Mouse (Mus musculus) ES-CJ7 (cell line): ENCODE results near the gene Hdac4.

Experiments
- DNase-seq: peaks from one replicate; pipeline ENCODE4 v3.0.0; 2011; ENCODE audit warnings: low read depth, low spot score

Gene Hdac4

GRCm38 (mm10) chr1:91922235-91923152, 273.0 kb downstream of the Hdac4 start:
- no peak for DNase-seq

DNA sequence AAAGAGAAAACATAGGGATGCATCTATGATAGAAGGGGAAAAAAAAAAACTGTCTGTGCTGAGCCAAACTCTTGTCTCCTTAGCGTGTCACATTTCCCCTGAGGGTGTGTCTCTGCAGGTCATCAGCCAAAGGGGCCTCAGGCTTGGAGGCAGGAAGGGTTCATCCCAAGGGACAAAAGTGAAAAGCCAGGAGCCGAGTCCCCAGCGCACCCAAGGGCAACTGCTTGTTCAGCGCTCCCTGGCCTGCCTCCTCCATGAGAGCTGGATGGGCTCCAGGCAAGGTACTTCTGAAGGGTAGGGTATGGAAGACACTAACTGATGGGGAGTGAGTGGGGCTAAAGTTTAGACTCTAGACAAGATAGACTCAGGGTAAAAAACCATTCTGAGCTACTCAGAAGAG, 273.8 kb downstream of the Hdac4 start:
- DNase-seq = no peak

DNA sequence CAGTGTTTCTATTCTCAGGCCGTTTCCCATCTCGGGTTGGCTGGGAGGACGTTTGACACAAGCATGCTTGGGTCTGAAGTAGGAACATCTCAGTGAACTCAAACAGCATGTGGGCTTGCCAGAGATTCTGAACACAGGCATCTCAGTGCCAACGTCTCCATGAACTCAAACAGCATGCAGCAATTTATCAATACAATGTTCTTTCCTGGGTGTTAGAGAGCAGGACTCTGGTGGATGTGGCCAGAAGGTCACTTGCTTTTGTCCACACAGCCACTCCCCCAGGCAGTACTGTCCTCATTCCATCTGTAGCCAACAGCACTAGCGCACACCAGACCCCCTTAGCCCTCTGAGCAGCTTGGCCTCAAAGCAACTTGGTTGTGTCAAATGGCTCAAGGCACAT, 274.2 kb downstream of the Hdac4 start:
- no peak for DNase-seq

DNA sequence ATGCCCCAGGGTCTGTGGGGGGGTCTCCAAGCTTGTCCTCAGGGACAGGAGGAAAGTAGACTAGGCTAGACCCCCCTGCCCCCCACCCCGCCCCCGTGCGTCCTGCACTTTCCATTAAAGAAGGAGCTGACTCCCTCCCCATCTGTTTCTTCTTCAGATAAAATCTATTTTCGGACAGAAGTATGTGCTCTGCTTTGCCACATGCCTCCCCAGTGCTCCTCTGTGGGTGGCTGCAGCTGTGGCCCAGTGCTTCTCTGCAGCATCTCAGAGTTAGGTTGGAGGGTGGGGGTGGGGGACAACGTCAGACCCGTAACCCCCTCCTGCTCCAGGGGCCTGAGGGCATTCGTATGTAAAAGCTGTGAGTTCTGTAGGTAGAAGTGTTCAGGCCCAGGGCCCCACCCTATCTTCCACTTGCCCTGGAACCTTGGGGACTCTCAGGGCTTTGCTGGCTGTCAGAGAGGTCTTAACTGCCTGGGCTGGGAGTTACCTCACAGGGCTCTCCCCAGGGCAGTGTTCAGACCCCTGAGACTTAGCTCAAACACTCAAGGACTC, 275.4 kb downstream of the Hdac4 start:
- peak; percentile 83 for DNase-seq

DNA sequence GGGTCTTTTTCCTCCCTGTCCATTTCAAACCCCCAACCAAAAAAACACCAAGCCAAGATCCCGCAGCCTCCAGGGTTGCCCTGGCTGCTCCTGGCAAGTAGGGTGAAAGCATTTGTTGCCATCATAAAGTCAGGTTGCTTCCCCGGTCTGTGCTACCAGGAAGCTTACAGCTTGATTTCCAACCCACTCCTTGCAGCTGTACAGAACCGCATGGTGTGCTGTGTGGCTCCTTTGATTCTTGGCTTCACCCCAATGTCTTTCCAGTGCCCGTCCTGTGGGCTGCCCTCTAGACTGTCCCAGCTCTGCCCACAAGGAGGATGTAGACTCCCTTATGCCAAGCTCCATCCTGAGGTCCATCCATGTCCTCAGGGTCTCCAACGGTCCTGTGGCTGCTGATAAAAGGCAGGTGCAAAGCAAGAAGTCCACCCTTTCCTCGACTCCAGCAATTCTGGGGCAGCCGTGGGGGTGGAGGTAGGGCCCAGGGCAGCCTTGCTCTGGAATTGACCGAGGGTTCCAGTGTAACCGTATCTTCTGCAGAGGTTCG, 277.2 kb downstream of the Hdac4 start:
- DNase-seq = no peak

- no peak for DNase-seq
These were observed 277.9 kb downstream of the Hdac4 start for GRCm38 (mm10) chr1:91917596-91917995.

- DNase-seq = peak; percentile 75
These were observed 279.5 kb downstream of the Hdac4 start for GRCm38 (mm10) chr1:91915961-91916360.

DNA sequence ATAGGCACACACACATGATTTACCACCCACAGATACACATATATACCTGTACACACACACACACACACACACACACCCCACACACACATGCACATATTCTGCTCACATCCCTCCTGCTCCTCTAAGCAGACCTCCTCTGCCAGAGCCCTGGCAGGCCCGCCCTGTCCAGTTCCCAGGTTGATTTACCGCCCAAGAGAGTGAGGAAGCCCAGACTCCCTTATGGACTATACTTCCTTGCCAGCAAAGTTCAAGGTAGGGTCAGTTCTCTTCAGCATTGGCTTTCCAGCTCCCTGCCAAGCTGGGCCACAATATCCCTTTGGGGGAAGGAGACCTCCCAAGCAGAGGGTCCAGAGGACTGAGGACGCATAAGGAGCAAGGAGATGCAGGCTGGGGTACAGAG, 280.9 kb downstream of the Hdac4 start:
- DNase-seq = no peak

DNA sequence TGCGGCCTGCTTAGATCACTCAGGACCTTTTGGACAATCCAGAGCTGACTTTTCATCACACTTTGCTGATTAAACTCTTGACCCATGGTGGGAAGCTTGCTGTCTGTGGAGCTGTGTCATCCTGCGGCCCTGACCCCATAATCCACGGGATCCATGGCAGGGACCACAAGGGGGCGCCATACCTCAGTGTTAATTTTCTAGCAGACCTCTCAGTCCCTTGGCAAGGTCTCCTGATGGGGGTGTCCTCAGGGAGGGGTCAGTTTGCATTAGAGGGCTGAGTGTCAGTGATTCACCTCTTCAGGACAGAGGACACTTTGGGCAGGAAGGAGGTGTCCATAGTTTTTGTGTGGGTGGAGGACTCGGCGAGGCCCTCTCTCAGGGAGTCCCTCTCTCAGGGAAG, 281.6 kb downstream of the Hdac4 start:
- peak; percentile 64 for DNase-seq

- peak; percentile 44 for DNase-seq
These were observed 283.0 kb downstream of the Hdac4 start for GRCm38 (mm10) chr1:91912227-91913119.

DNA sequence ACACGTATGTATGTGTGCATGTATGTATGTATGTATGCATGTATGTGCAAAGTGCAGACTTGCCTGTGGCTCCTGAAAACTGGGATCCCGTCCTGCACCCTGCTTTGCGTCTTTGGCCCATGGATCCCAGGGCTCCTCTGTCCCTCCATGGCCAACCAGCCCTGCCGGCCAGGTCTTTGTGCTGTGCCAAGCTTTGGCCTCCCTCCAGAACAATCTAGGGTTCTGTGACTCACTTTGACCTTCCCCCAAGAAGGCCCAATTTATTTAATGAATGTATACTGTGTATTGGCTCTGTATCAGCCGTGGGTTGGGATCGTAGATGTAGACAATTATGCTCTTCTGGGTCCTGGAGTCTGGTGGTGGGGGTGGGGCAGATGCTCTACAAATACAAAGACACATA, 290.2 kb downstream of the Hdac4 start:
- DNase-seq = no peak

DNA sequence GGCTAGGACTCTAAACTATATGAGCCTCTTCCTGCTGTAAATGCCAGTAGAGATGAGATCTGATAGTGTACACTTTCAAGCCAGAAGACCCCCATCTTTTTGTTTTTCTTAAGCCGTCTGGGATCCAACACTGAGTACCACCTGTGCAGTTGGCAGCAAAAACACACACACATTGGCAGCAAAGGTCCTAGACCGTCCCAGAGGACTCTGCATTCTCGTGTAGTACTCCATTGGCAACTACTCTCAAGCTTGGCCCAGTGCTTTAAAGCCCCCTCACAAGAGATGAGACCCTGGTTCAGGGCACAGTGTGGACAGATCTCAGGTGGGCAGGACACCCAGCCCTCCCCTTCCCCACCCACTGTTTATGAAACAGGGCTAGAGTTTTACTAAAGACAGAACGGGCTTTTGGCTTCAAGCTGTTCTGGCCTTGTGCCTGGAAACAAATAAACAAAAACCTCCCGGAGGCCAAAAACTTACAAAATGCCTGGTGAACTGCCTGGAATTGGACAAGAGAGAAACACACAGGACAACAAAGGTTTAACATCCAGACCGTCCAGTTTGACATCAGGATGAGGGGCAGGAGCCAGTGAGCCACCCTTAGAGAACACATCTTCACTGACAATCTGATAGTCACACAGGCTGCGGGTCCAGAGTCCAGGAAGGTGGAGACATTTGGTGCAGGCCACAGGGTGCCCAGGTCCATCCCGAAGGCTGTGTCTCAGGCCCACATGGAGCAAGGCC, 292.1 kb downstream of the Hdac4 start:
- no peak for DNase-seq

- DNase-seq = no peak
These were observed 298.4 kb downstream of the Hdac4 start for GRCm38 (mm10) chr1:91897078-91897477.

- DNase-seq = no peak
These were observed 301.2 kb downstream of the Hdac4 start for GRCm38 (mm10) chr1:91894286-91894685.

DNA sequence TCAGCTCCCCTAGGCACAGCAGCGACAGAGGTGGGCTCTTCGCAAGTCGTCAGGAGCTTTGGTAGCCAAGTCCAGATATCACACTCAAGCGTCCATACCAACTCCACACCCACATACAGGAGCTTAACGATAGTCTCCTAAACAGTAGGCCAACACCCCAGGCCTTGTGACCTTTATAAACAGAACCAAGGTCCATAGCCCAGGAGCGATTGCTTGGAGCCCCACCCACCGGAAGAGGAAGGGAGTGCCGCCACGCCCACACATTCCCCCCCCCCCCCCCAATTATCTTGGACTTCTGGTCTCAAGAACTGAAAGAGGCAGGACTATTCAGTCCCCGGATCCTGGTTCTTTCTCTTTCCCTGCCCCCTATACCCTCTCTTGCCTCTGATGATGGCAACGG, 301.9 kb downstream of the Hdac4 start:
- peak; percentile 60 for DNase-seq

DNA sequence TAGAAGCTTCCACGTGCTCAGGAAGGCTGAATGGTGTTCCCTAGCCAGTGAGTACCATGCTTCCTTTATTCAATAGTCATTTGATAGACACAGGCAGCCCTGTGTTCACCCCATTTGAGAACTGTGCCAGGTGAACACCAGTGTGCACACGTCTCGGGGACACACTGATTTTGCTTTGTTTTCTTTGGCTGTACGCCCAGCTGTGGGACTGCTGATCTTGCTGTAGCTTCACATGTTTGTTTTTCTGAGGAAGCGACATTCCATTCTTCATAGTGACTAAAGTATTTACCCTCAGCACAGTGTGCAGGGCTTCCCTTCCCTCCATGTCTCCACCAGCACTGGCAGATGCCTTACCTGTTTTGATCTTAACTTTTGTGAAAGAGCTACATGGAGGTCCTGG, 312.4 kb downstream of the Hdac4 start:
- no peak for DNase-seq

- DNase-seq = no peak
These were observed 314.6 kb downstream of the Hdac4 start for GRCm38 (mm10) chr1:91880899-91881298.

GRCm38 (mm10) chr1:91880156-91880555, 315.3 kb downstream of the Hdac4 start:
- DNase-seq = no peak
